Mouse (Mus musculus) retina, postnatal 1 day (tissue): ENCODE measurements at regions not wholly inside any gene's neighbourhood (a gene's known extent, or its start where the extent isn't known, plus 50 kb on each side); places are given as distances from the start of the nearest gene placed in this dataset.

Experiments used
- DNase-seq: peaks from one replicate; pipeline ENCODE4 v3.0.0-alpha.2; 2012

DNA sequence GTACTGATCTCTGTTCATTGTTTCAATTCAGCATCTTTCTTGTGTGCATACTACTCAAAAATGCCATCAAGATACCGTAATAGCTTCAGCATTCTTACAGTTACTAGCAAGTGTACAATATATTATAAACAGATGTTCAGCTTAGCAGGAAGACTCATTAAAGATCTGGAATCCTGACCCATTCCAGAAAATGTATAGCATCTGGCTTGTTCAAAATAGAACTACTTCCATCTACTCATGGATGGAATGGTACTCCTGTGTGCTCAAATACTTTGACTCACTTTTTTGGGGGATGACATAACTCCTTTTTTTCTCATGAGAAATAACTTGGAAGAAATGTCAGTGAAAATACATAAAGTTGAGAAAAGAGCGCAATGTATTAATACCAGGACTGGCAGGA lies 291.2 kb upstream of the Manea start:
- no peak for DNase-seq

GRCm38 (mm10) chr4:26630553-26631206 lies 284.0 kb upstream of the Manea start:
- DNase-seq, result no peak

DNA sequence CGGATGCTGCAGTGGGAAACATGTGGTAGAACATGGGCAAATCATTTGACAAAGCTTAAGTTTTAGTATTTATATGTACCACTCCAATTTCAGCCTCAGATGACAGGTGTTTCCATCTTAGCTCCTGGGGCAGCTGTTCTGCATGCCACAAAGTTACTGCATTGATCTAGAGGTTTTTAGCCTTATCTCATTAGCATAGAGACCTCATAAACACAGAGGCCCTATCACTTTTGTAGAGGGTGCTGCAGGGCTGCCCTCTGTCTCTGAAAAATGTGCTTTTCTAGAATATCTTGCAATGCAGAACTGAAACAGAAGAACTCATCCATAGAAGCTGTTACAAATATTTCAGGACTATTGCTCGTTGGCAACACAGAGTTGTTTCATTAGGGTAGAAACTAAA lies 283.0 kb upstream of the Manea start:
- DNase-seq, result no peak

GRCm38 (mm10) chr4:26627744-26628143 lies 281.1 kb upstream of the Manea start:
- DNase-seq, result no peak

- DNase-seq, result no peak
Measured at GRCm38 (mm10) chr4:26589081-26589869, 242.6 kb upstream of the Manea start.

- DNase-seq, result no peak
Measured at GRCm38 (mm10) chr4:26555690-26556089, 209.0 kb upstream of the Manea start.

DNA sequence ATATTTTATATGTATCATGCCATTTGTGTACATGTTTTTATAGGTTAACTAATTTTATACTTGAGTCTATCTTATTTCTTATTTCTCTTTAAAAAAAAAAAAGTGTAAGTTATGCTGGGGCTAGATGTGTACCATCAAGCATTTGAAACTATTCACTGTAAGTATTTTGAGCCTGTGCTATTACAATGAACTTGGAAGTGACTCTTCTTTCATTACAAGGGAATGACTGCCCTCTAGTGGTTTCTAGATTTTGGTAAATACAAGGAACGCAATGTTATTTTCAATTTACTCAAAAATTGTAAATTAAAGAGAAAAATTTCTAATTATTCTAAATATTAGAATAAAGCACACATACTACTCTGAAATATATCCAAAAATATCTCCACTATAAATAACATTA lies 197.1 kb upstream of the Manea start:
- DNase-seq, result peak; percentile 69

- DNase-seq, result peak; percentile 3
Measured at GRCm38 (mm10) chr4:26542511-26542910, 195.8 kb upstream of the Manea start.

DNA sequence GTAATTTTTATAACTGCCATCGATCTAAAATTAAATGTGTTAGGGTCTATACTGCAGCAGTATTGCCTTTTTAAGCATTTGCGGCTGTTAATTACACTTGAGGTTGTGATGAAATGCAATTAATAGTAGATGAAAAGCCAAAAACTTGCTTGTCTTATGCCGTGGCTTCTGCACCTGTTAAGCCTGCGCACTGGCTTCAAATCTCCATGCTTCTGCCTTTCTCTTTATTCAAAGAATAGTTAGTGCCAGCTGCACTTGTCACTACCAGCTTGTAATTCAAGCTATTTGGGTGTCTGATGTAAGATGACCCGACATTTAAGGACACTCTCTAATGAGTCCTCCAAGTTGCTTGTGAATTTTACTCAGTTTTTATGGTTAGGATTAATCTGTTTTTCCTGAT lies 161.3 kb upstream of the Manea start:
- DNase-seq, result no peak

GRCm38 (mm10) chr4:26494262-26494661 lies 147.6 kb upstream of the Manea start:
- DNase-seq, result peak; percentile 4

GRCm38 (mm10) chr4:26474913-26475312 lies 128.2 kb upstream of the Manea start:
- no peak for DNase-seq

- no peak for DNase-seq
Measured at GRCm38 (mm10) chr4:26441533-26441932, 94.8 kb upstream of the Manea start.

DNA sequence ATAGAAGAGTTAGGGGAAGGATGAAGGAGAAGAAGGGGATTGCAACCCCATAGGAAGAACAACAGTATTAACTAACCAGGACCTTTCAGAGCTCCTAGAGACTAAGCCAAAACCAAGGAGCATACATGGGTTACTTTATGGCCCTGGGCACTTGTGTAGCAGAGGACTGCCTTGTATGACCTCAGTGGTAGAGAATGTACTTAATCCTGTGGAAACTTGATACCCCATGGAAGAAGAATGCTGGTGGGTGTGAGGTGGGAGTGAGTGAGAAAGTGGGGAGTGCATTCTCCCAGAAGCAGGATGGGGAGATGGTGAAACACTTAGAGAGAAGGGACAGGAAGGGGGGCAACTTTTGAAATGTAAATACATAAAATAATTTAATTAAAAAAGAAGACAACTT lies 75.4 kb upstream of the Manea start:
- DNase-seq, result no peak

DNA sequence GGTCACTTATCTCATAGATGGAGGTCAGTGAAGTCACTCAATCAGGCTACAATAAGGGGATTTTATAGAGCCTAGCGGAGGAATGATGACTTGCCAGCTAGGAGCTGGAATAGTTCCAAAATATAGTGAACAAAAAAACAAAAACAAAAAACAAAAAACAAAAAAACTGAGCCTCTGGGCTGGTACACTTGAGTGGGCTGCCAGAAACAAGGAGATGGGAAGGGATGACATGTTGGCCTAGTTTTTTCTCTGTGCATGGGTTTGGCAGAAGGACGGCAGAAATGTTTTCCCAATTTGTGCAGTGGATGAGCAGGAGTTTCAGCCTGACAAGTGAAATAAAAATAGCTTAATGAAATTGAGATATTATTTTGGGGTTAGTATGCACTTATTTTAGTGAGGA lies 57.6 kb upstream of the Manea start:
- peak; percentile 11 for DNase-seq

- DNase-seq, result peak; percentile 18
Measured at GRCm38 (mm10) chr4:26402213-26402612, 55.5 kb upstream of the Manea start.
